Mouse (Mus musculus) ES-E14 (cell line): Measurements from ENCODE around the gene Zfp91.

Experiments used
- CHD2 ChIP-seq: IDR thresholded peaks from 2 replicates; pipeline ENCODE4 v1.6.1; 2014; ENCODE audit warnings: mild to moderate bottlenecking, low read depth, low read length, inconsistent platforms
- HCFC1 ChIP-seq: IDR thresholded peaks from 2 replicates; pipeline ENCODE4 v1.6.1; 2012; ENCODE audit warnings: low read length, inconsistent platforms, borderline replicate concordance; ENCODE audit not compliant: insufficient read depth
- MAFK ChIP-seq: IDR thresholded peaks from 2 replicates; pipeline ENCODE4 v1.6.1; 2014; ENCODE audit warnings: mild to moderate bottlenecking, low read depth, low read length, inconsistent platforms; ENCODE audit not compliant: insufficient read depth
- ZC3H11A ChIP-seq: IDR thresholded peaks from 2 replicates; pipeline ENCODE4 v1.6.1; 2012; ENCODE audit warnings: low read depth, mild to moderate bottlenecking, inconsistent platforms, low read length, borderline replicate concordance
- ZNF384 ChIP-seq: IDR thresholded peaks from 2 replicates; pipeline ENCODE4 v1.6.1; 2012; ENCODE audit warnings: low read depth, low read length, inconsistent platforms

DNA sequence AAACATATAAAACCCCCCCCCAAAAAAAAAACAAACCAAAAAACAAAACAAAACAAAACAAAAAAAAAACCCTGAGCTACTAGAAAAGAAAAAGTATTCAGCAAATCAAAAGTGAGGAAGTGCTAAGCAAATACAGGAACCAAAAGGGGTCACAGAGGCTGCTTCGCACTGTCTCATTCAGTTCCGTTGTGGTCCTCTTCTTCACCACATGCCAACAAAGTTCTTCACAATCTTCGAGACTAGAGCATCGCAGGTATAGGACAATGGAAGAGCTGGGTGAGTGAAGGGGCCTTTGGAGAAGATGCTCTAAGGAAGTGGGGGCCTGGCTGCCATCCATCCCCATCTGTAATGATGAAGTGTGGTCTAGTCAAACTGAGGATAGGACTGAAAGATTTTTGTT lies 2.5 kb upstream of the Zfp91 start:
- TF ChIP-seq ZC3H11A (no peak), CHD2 (no peak), MAFK (no peak), HCFC1 (no peak), ZNF384 (no peak)
